Mouse (Mus musculus) CH12.LX (cell line): ENCODE measurements around the gene Cenpe. TPM values are rescaled to one million over a fixed set of nuclear protein-coding genes. Genes with fewer than 3 reads are reported as not detected.

ENCODE experiments used
- DNase-seq: peaks from one replicate; pipeline ENCODE4 v3.0.0-alpha.2; 2013; ENCODE audit errors: extremely low read depth
- H3K27ac ChIP-seq: 2 replicates; pipeline ENCODE4 v1.5.1; 2012; ENCODE audit warnings: low read depth, mild to moderate bottlenecking, control low read depth, moderate library complexity; ENCODE audit not compliant: insufficient read depth
- H3K27me3 ChIP-seq: replicated peaks from 2 replicates; pipeline ENCODE3; 2012; ENCODE audit warnings: inconsistent platforms
- H3K36me3 ChIP-seq, 2 experiments: replicated peaks in 1 of 2; 2 replicates each; pipeline versions ENCODE3 to v1.6.1; 2012; ENCODE audit warnings: inconsistent platforms in 1 of 2, low read length in 1 of 2, mild to moderate bottlenecking in 1 of 2, mixed read lengths in 1 of 2, moderate library complexity in 1 of 2; ENCODE audit not compliant: control insufficient read depth in 1 of 2, insufficient read depth in 1 of 2
- H3K4me1 ChIP-seq, 2 experiments: 2 replicates each; pipeline ENCODE4 v1.6.1; 2012; ENCODE audit warnings: inconsistent platforms in 1 of 2, moderate library complexity in 1 of 2; ENCODE audit not compliant: insufficient read depth in 2 of 2, control insufficient read depth in 1 of 2
- H3K4me2 ChIP-seq: 2 replicates; pipeline ENCODE4 v1.6.1; 2012; ENCODE audit warnings: low read depth, mild to moderate bottlenecking, control low read depth; ENCODE audit not compliant: poor library complexity, insufficient read depth, severe bottlenecking
- H3K4me3 ChIP-seq, 3 experiments: fragments of 150-350 bp in 1 of 3; sonication (generic) in 1 of 3; replicated peaks in 1 of 3; 2 replicates each; pipeline versions ENCODE3 to v1.5.1; 2011 to 2012; ENCODE audit warnings: low read depth in 2 of 3, low read length in 2 of 3, mild to moderate bottlenecking in 2 of 3, moderate library complexity in 2 of 3, control low read depth in 1 of 3, improper control_type of control experiment in 1 of 3, inconsistent platforms in 1 of 3, mixed read lengths in 1 of 3; ENCODE audit not compliant: poor library complexity in 1 of 3
- H3K79me2 ChIP-seq: replicated peaks from 2 replicates; pipeline ENCODE4 v1.6.1; 2012; ENCODE audit warnings: mild to moderate bottlenecking, moderate library complexity; ENCODE audit not compliant: control insufficient read depth, poor library complexity, insufficient read depth, severe bottlenecking; ENCODE audit errors: extremely low read depth
- H3K9ac ChIP-seq: 2 replicates; pipeline ENCODE4 v1.6.1; 2012; ENCODE audit warnings: low read depth, mild to moderate bottlenecking, control low read depth, moderate library complexity; ENCODE audit not compliant: insufficient read depth
- H3K9me3 ChIP-seq: replicated peaks from 2 replicates; pipeline ENCODE3; 2012; ENCODE audit warnings: low read length, inconsistent platforms, mixed read lengths
- BHLHE40 ChIP-seq: IDR thresholded peaks from 2 replicates; pipeline ENCODE4 v1.6.1; 2011; ENCODE audit warnings: mild to moderate bottlenecking, low read depth, low read length, improper control_type of control experiment
- CTCF ChIP-seq, 2 experiments: IDR thresholded peaks in 1 of 2; conservative IDR thresholded peaks in 1 of 2; 2 replicates each; pipeline ENCODE4 v1.5.1; 2011 to 2012; ENCODE audit warnings: low read depth in 2 of 2, low read length in 2 of 2, improper control_type of control experiment in 1 of 2, inconsistent platforms in 1 of 2, mild to moderate bottlenecking in 1 of 2, moderate library complexity in 1 of 2
- E2F4 ChIP-seq: IDR thresholded peaks from 2 replicates; pipeline ENCODE4 v1.6.1; 2011; ENCODE audit warnings: low read depth, low read length, improper control_type of control experiment; ENCODE audit not compliant: insufficient replicate concordance
- IRF4 ChIP-seq: IDR thresholded peaks from 2 replicates; pipeline ENCODE4 v1.6.1; 2014; ENCODE audit warnings: low read depth, mild to moderate bottlenecking, inconsistent platforms, low read length, improper control_type of control experiment
- JUN ChIP-seq: IDR thresholded peaks from 2 replicates; pipeline ENCODE4 v1.6.1; 2011; ENCODE audit warnings: low read depth, mild to moderate bottlenecking, low read length, improper control_type of control experiment, moderate library complexity; ENCODE audit not compliant: insufficient read depth
- MEF2A ChIP-seq: IDR thresholded peaks from 2 replicates; pipeline ENCODE4 v1.6.1; 2014; ENCODE audit warnings: low read depth, mild to moderate bottlenecking, inconsistent platforms, low read length, improper control_type of control experiment, borderline replicate concordance
- MXI1 ChIP-seq: IDR thresholded peaks from 2 replicates; pipeline ENCODE4 v1.6.1; 2011; ENCODE audit warnings: mild to moderate bottlenecking, low read depth, low read length, improper control_type of control experiment
- NELFE ChIP-seq: IDR thresholded peaks from 2 replicates; pipeline ENCODE4 v1.6.1; 2011; ENCODE audit warnings: low read depth, low read length, improper control_type of control experiment
- POLR2AphosphoS2 ChIP-seq: IDR thresholded peaks from 2 replicates; pipeline ENCODE4 v1.6.1; 2011; ENCODE audit warnings: low read depth, low read length, improper control_type of control experiment
- SIN3A ChIP-seq: IDR thresholded peaks from 2 replicates; pipeline ENCODE4 v1.6.1; 2012; ENCODE audit warnings: low read length, improper control_type of control experiment, inconsistent platforms
- TBP ChIP-seq: conservative IDR thresholded peaks from 2 replicates; pipeline ENCODE4 v1.6.1; 2011; ENCODE audit warnings: low read depth, low read length, improper control_type of control experiment
- UBTF ChIP-seq: IDR thresholded peaks from 2 replicates; pipeline ENCODE4 v1.6.1; 2012; ENCODE audit warnings: low read depth, mild to moderate bottlenecking, inconsistent platforms, low read length, improper control_type of control experiment, moderate library complexity
- ZNF384 ChIP-seq: IDR thresholded peaks from 2 replicates; pipeline ENCODE4 v1.6.1; 2012; ENCODE audit warnings: low read depth, low read length, improper control_type of control experiment, inconsistent platforms
- dilution Hi-C: fragments of 300-500 bp; cut with MboI; formaldehyde crosslinking; loops from 2 replicates; pipeline ENCODE4 v1.14.3; 2020; ENCODE audit warnings: low sequenced_read_pairs; ENCODE audit not compliant: extremely low pct_unique_long_range_greater_than_20kb, extremely low pct_ligation_motif_present
- in situ Hi-C: fragments of 300-500 bp; cut with MboI; formaldehyde crosslinking; loops from 3 replicates; pipeline ENCODE4 v1.14.3; 2019; ENCODE audit warnings: low sequenced_read_pairs, low pct_ligation_motif_present, low pct_unique_long_range_greater_than_20kb, mixed read lengths
- polyA plus RNA-seq: library from polyadenylated mRNA; unstranded; fragments of >175 nt; gene quantifications from 2 replicates; pipeline ENCODE4 v1.2.1, GENCODE M21; 2012; ENCODE audit warnings: low read depth; ENCODE audit not compliant: insufficient read length
- total RNA-seq, 2 experiments: library from RNA; depleted of rRNA; stranded (reverse); fragments of 300-350 nt in 1 of 2; fragments of >200 nt in 1 of 2; gene quantifications; 2 replicates each; pipeline ENCODE4 v1.2.3; 2012 to 2014

Gene Cenpe
- total and polyA plus RNA-seq, 3 experiments = 47.0 to 81.1 (median 73.8) TPM

DNA sequence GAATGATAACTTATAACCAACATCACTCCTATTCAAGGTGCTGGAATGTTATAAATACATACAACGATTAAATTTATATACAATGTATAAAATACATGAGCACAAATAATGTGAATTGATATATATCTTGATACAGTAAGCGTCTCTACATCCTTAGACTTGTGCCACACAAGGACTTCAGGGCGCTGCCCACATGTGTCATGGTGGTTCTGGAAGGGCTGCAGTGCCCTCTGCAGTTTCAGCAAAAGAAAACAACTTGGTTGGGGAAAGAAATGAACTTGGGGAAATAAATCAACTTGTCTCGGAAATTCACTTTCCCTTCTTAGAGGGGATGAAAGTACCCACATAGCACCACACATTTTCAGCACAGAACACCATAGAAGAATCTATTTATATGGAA is 5.7 kb upstream of the Cenpe start (continued):
- no peak for TF ChIP-seq MEF2A
- TF ChIP-seq E2F4 = no peak
- TF ChIP-seq POLR2AphosphoS2 = no peak
- peak; percentile 40 to 94; a peak in 2 of 4 replicates for TF ChIP-seq CTCF (conservative IDR thresholded peaks at IDR 0.05 in 1 of 2, IDR thresholded peaks at IDR 0.05 in 1 of 2; ENCODE audit: low read depth in 2 of 2, low read length in 2 of 2)
- no peak for TF ChIP-seq ZNF384
- TF ChIP-seq NELFE = no peak
- TF ChIP-seq SIN3A = no peak
- no peak for TF ChIP-seq BHLHE40

- H3K4me2 ChIP-seq = peak overlapping the region; percentile 70
- TF ChIP-seq MXI1 = peak; percentile 6; the same call in 1 of the 2 replicates
- no peak for TF ChIP-seq UBTF
- 0 out of 2 replicates have a peak, but pooled peaks have one; percentile 27 for TF ChIP-seq IRF4
- TF ChIP-seq MEF2A = no peak
- 0 out of 2 replicates have a peak, but pooled peaks have one; percentile 3 for TF ChIP-seq POLR2AphosphoS2
- no peak for TF ChIP-seq BHLHE40
- H3K79me2 ChIP-seq = peaks cover 27% of the 10 kb centered on the region
- peak overlapping the region; percentile 5; the same call in 1 of the 2 replicates for H3K27ac ChIP-seq
- peak; percentile 57 for DNase-seq
- dilution Hi-C loops = no loop called here
- H3K9ac ChIP-seq = peak overlapping the region; percentile 46
- peaks cover 6 to 24% of the 10 kb centered on the region in 2 experiments for H3K4me1 ChIP-seq
- peak overlapping the region; percentile 79 to 96 (median 84) for H3K4me3 ChIP-seq
- H3K27me3 ChIP-seq = no peaks in the 10 kb centered on the region
- H3K36me3 ChIP-seq = peaks cover 21 to 33% of the 10 kb centered on the region in 2 experiments
- in situ Hi-C loops = no loop called here
- H3K9me3 ChIP-seq = no peaks in the 10 kb centered on the region
These were observed 467 bp downstream of the Cenpe start for GRCm38 (mm10) chr3:135212658-135213350.

GRCm38 (mm10) chr3:135232058-135232457 is 19.7 kb downstream of the Cenpe start:
- no peaks in the 10 kb centered on the region for H3K79me2 ChIP-seq
- no peak overlapping the region for H3K4me2 ChIP-seq
- DNase-seq = no peak
- no peaks in the 10 kb centered on the region for H3K9me3 ChIP-seq
- no peaks in the 10 kb centered on the region for H3K4me1 ChIP-seq
- no peaks in the 10 kb centered on the region for H3K27me3 ChIP-seq
- H3K27ac ChIP-seq = no peak overlapping the region
- H3K9ac ChIP-seq = no peak overlapping the region
- no peak overlapping the region for H3K4me3 ChIP-seq
- TF ChIP-seq TBP (no peak), JUN (no peak), ZNF384 (no peak)
- H3K36me3 ChIP-seq = peaks cover 57 to 81% of the 10 kb centered on the region in 2 experiments
- dilution Hi-C loops = no loop called here
- in situ Hi-C loops = no loop called here
